Mouse (Mus musculus) CD4-positive, CD25-positive, alpha-beta regulatory T cell, adult 2 months (primary cell): ENCODE data around the gene Itga10.
"Not testable (repeated sequence)": the region's sequence is repeated elsewhere in the genome, so short reads cannot be mapped to it uniquely, and the experiment has no call there.

Experiments used
- DNase-seq: peaks from one replicate; pipeline ENCODE4 v3.0.0-alpha.2; 2012; ENCODE audit warnings: low read depth, low spot score

Itga10 gene

DNA sequence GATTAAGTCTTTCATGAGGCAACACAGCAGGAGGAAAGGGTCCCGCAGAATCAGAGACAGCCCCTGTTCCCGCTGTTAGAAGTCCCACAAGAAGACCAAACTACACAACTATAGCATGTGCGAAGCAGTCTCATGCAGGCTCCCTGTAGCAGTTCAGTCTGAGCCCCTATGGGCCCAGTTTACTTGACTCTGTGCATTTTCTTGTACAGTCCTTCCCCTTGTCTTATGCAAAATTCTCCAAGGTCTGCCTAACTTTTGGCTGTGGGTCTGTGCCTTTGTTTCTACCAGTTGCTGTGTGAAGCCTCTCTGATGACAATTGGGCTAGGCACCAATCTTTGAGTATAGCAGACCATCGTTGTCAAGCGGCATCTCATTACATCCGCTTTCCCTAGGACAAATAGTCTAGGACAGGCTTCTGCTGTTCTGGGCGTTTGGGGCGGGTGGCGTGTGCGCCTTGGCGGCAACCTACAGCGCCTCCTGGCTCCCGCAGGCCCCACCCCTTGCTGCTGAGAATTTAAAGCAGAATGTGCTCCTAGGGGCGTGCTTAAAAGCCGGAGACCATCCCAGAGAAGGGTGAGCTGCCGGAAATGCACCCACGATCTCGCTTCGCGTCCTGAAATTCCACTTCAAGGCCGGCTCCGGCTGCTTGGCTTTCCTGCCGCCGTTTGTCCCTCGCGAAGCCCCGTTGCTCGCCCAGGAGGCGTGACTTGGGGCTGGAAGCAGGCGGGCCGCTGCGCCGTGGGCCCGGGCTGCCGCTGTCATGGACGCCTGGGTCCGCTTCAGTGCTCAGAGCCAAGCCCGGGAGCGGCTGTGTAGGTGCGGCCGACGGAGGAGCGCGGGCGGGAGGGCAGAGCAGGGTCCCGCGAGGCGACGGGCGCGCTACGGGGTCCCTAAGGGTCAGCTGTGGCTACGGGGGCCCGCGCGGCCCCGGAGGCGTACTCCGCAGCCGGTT is 10.2 kb upstream of the Itga10 start, which contains the start of the genes Pex11b and Gm42957:
Pex11b (plus strand) TSS at position 449 of the 952 bp plus-strand sequence.
Gm42957 (plus strand) TSS at position 547 of the 952 bp plus-strand sequence.
- DNase-seq: peak; percentile 88

DNA sequence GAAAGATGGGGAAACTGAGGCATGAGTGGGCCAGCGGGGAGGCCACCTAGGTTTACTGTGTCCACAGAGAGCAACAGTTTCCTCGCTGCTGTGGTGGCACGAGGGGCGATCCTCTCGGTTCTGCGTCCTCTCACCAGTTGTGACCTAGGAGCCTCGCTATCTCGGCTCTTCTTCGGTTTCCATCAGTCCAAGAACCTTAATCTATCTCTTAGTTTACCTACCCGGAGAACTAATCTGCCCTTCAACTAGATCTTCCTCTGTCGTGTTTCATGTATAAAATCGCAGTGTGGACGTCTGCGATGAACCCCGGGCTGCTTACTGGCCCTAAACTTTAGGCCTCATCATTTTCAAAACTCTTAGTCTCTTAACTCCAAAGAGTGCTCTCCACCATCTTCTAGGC is 9.5 kb upstream of the Itga10 start:
- DNase-seq: no peak

DNA sequence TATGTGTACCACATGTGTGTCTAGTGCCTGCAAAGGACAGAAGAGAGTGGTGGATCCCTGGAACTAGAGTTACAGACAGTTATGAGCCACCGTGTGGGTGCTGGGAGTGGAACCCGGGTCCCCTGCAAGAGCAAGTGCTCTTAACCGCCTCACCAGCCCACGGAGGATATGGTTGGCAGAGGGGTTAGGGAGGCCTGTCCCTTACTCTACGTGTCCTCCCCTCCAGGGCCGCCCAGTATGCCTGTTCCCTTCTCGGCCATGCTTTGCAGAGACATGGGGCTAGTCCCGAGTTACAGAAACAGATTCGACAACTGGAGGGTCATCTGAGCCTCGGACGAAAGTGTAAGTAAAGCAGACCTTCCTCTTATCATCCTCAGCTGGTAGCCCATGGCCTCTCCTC is 8.9 kb upstream of the Itga10 start:
- no peak for DNase-seq

DNA sequence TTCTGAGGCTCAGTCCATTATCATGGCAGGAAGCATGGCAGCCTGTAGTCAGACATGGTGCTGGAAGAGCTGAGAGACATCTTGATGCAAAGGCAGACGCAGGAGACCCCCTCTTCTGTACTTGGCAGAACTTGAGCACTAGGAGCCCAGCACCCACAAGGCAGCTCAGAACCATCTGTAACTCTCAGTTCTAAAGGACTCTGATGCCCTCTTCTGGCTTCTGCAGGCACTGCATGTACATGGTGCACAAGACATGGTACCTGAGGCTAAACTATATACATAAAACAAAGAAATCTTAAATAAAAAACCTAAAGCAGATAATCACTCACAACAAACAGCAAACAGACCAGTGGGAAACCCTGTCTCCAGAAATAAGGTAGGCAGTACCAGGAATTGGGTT is 6.2 kb upstream of the Itga10 start:
- DNase-seq: peak; percentile 84

DNA sequence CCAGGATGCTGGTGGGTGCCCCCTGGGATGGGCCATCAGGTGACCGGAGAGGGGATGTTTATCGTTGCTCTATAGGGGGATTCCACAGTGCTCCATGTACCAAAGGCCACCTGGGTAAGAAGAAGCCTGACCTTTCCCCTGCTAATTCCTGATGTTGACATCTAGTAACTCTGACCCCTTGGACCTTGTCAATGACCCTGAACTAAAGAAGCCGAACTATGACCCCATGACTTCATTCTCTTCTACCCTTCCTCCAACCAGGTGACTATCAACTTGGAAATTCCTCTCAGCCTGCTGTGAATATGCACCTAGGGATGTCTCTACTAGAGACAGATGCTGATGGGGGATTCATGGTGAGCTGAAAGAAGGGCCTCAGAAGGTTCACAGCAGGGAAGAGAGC is 2.0 kb downstream of the Itga10 start:
- DNase-seq: no peak

DNA sequence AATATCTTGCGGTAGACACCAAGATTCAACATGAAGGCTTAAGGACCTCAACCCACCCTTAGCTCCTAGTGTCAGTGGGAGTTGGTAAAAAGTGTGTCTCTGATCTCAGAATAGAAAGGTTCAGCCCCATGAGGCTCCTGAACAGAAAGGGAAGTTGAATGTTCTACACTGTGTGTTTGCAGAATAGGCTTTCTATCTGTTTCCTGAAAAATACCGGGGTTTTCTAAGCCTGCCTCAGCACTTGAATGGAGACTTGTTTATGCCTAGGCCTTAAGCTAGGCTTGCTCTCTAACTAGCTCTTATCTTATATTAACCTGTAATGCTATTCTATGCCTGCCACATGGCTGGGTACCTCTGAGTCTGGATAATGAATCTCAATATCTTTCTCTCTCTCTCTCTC is 15.5 kb downstream of the Itga10 start:
- DNase-seq: no peak

DNA sequence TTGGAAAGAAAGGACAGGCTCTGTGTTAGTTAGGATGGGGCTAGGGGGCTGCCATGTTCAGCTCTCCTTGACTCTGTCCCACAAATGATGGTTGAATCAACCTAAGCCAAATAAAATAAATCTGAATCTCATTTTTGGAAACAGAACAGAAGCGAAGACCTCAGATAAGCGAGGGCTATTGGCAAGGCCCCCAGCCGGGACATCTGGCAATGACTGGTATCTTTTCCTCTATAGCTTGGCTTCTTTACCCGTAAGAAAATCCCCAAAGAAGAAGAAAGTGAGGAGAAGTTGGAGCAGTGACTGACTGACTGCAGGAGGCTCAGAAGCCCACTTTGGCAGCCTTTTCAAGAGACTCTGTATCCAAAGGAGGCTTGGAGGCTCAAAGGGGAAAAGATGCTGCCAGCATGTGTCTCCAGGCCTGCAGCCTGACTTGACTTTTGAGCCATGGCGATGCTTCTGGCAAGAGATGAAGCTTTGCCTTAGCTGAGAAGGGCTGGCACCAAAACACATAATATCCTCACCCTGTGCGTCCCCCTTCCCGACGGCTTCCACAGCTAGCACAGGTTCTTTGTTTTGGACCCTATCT is 17.4 kb downstream of the Itga10 start:
- no peak for DNase-seq

DNA sequence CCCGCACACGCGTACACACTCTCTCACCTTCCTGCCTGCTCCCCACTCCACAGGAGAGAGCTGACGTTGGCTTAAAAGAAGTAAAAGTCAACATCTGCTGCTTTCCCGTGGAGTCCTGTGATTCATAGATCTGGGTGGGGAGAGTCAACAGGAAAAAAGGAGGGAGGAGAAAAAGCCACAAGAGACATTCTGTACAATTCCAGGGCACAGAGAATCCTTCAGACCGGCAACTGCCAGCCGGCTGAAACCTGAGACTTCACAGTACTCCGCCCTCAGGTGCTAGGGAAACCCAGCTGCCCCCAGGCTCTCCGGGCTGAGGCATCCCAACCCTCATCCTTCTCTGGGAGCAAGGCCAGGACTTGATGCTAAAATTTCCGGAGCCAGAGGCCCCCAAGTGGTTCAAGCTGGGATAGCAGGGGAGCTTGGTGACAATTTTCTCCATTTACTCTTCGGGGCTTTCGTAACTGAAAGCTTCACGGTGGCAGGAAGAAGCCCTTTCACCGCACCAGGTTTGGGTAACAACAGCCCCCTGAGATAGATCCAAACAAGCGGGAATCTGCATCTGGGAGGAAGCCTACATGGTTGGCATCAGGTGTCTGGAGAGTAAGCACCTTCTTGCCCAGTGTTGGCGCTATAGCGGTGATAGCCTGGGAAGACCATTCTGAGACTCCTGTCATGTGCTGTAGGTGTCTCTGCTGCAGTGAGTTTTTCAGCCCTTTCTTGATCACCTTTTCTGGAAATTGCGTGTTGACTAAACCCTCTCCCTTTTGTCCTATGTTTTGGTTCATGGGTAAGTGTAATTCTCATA is 18.3 kb downstream of the Itga10 start:
- DNase-seq: peak; percentile 77

DNA sequence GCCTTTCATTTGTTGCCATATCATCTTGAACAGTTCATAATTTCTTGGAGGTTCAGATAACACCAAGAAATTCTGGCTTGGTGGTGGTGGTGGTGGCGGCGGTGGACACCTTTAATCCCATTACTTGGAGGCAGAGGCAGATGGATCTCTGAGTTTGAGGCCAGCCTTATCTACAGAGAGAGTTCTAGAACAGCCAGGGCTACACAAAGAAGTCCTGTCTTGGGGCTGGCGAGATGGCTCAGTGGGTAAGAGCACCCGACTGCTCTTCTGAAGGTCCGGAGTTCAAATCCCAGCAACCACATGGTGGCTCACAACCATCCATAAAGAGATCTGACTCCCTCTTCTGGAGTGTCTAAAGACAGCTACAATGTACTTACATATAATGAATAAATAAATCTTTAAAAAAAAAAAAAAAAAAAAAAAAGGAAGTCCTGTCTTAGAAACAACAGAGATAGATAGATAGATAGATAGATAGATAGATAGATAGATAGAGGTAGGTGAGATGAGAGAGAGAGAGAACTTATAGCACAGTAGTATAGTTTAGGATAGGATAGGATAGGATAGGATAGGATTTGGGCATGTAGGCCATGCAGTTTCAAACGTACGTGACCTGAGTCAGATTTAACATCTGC is 20.5 kb downstream of the Itga10 start:
- DNase-seq: not testable (repeated sequence)

DNA sequence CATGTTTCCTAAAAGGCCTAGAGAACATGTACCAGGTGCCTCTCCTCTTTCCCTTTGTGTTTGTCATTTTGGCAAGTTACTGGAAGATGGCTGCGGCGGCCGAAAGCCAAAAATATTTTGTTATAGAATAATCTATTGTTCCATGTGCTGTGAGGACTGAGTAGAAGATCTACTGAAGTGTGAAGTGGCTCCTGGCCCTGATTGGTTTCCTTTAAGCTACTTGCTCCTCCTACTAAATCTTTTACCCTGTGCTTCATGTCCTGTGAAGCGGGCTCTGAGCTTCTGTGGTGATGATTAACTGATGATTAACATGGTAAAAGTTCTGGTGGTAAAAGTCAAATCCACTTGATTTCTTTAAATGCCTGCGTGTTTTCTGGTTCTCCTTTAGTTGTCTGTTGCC is 21.5 kb downstream of the Itga10 start:
- no peak for DNase-seq

DNA sequence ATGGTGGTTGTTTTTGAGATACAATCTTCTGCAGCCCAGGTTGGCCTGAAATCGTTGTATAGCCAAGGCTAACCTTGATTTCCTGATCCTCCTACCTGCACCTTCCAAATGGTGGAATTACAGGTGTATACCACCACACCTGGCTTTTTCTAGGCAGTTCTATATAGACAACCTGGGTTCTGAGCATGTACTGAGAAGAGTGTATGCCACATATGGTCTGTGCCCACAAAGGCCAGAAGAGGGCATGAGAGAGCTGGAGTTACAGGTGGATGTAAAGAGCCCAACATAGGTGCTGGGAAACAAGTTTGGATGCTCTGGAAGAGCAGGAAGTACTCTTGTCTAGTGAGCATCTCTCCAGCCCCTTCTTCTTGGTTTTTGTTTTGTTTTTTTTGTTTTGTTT is 21.9 kb downstream of the Itga10 start:
- DNase-seq: peak; percentile 65

DNA sequence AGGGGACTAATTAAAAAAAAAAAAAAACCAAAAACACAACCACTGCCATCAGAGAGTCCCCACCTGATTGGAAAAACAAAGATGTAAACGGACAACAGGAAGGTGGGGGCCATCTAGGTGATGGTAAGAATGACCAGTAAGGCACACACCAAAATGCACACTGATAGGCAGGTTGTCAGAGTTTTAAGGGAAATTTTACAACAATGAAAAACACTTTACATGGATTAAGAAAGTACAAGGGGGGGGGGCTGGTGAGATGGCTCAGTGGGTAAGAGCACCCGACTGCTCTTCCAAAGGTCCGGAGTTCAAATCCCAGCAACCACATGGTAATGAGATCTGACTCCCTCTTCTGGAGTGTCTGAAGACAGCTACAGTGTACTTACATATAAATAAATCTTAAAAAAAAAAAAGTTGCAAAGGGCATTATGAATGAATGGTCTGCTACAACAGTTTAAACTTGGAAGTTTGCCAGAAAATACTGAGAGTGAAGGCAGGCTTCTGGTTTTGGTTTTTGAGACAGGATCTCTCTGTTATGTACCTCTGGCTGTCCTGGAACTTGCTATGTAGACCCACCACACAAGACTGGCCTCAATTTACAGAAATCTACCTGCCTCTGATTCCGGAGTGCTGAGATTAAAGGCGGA is 23.2 kb downstream of the Itga10 start:
- no peak for DNase-seq

DNA sequence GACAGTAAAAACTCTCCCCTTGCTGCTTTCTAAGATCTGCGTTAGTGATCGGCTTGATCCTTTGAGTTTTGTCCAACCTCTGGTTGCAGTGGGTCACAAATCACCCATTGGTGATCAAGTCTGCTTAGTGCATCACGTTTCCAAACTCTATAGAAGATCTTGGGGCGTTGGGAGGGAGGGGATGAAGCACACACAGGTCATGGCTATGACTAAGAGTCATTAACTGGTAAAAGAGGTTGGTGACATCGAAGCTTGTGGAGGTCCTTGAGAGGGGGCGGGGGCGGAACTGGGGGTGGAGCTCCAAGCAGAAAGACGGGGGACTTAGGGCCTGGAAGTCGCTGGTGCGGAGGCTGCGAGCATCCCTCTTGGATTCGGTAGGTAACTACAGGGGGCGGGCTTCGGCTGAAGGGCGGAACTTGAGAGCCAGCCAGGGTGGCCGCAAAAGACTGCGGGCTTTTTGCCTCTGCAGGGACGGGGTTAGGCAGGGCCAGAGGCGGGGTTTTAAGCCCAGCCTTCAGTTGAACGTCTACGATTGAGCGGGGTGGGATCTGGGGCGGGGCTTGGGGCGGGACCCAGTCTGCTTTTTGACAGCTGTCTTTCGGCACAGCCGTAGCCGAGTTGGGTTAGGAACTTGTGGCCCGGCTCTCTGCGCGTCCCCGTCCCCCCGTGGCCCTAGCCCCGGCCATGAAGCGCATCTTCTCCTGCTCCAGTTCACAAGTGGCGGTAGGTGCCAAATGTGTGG is 24.5 kb downstream of the Itga10 start, which contains the start of gene Ankrd35:
Ankrd35 (plus strand) TSS at position 405 of the 742 bp plus-strand sequence.
- peak; percentile 91 for DNase-seq

DNA sequence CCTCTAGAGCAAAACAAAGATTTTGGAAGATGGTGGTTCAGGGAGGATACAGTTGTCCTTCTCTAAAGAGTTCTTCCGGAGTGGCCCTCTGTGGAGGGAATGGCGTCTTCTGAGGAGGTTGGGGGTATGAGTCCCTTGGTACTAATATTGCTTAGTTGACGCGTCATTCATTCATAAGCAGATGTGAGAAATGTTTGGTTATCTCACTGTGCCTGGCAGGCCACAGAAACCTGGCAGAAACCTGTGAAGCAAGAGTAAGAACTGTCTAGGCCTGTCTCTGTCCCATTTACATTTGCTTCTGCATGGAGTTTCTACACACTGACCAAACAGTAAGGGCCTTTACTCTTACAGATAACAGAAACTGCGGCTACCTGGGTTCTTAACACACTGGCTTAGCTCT is 26.1 kb downstream of the Itga10 start:
- DNase-seq: no peak

DNA sequence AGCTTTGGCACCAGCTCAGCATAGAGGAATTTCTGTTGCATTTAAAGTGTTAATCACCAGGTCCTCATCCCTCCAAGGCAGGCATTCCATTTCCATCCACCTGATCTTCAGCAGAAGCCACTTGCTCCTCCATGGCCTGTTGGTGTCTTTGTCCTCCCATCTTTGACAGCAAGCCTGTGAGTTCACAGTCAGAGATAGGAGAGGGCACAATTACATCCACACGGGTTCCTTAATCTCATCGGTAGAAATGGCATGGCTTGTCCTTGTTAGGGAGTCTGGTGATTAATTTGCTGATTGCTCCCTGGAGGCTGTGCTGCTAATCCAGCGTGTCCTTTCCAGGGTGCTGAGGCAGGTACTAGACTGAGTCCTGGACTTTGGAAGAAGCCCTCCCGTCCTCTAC is 28.1 kb downstream of the Itga10 start:
- no peak for DNase-seq

DNA sequence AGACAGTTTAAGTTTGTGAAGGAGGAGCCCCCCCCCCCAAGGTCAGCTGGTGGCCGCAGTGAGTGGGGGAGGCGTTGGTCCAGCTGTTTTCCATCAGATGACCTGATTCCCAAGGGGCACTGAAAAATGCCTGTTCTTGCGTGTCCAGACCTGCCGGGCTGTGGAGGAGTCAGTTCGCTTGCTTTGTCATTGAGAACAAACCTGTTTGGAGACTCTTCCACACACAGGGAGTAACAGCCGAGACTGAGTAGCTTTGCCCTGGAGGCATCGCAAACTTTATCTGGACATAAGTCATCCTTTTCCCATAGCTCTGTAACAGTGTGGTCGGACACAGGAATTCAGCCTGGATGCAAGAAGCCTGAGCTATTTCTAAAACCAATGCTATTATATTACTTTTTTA is 29.1 kb downstream of the Itga10 start:
- no peak for DNase-seq

DNA sequence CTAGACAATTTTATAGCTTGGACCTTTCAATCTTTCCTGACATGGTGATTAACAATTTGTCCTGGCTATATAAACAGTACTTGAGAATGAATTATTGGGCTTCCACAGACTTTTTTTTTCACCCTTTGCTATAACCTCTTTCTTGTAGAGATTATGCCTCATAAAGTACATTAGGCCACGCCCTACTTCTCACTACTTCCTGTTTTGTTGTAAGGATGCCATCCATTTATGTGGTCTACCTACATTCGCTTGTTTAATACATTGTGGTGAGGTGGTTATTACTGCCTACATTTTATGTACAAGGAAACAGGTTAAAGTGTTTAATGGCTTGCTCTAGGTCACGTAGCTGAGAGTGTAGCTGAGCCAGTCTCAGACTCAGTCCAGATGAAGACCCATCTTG is 29.8 kb downstream of the Itga10 start:
- peak; percentile 58 for DNase-seq

DNA sequence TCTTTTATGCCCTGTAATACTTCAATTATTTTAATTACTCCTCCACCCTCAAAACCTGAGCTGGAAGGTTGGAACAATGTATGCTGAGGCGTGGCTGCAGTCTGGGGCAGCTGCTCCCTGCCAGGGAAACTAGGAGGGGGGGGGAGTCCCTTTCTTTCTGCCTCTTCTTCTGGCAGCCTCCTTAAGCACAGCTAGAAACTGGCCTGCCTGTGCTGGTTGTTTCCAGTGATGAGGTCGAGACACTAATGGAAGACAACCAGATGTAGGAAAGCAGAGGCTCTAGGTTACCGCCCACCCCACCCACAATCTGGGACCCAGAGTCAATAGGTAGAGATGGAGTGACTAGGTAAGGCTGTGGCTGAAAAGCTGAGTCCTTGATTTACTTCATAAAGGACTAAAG is 30.3 kb downstream of the Itga10 start:
- DNase-seq: no peak

DNA sequence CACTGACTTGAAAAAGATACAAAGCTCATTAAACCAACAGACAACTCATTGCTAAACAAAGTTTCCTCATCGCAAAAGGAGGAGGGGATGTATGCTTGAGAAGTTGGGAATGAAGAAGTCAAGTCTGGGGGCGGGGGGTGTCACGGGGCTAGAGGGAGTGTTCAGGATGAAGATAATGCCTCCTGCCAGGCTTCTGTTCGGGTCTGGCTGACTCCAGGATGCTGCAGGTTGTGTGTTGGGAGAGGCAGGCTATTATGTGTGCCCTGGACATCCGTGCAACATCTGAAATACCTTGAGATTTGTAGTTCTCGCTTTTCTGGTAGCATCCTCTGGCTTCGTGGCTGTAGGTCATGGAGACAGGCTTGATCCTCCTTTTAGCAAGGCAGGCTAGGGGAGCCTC is 33.1 kb downstream of the Itga10 start:
- no peak for DNase-seq

DNA sequence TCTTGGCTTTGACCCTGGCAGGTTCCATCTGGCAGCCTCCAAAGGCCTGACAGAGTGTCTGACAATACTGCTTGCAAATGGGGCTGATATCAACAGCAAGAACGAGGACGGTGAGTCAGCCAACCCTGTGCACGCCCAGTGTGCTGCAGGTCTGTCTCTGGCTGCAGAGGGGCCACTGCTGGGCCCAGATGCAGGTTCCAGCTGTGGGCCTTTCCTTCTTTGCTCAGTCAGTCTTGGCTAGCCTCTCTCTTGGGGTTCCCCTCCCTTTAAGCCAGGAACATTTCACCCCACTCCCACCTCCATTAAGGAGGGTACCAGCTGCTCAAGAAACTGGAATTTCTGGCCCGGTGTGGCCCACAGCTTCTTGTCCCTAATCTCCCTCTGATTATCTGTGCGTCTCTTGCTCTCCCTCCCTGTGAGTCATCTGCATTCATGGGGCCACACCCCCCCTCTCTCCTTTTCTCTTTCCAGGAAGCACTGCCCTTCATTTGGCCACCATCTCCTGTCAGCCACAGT is 33.8 kb downstream of the Itga10 start:
- no peak for DNase-seq
